Mouse (Mus musculus): ENCODE results near the gene Higd1c. TPM values are rescaled to one million over a fixed set of nuclear protein-coding genes. Genes with fewer than 3 reads are reported as not detected.
A peak's percentile ranks its signal among the peaks of the same experiment; 100 is the strongest.
"Not testable (repeated sequence)": the region's sequence is repeated elsewhere in the genome, so short reads cannot be mapped to it uniquely, and the experiment has no call there.

The Higd1c gene
- total and polyA plus RNA-seq, 2 experiments from 2014 or later: not detected

- peaks cover 16% of the 10 kb centered on the region; the same call in 1 of the 2 replicates for H3K4me1 ChIP-seq (ENCODE audit: control insufficient read depth, insufficient read depth)
- no peak overlapping the region for H3K4me2 ChIP-seq (ENCODE audit: low read depth, low read length)
- H3K9me3 ChIP-seq (replicated peaks; ENCODE audit: control insufficient read depth, low read length): no peaks in the 10 kb centered on the region
- no peak overlapping the region for H3K4me3 ChIP-seq (ENCODE audit: low read depth, low read length)
- 5% methylated on average over 2 of the region's 2 CpGs for WGBS
- ATAC-seq (ENCODE audit: insufficient read depth, low read depth) (no peak), DNase-seq (ENCODE audit: low spot score) (peak; percentile 5)
- H3K27me3 ChIP-seq (ENCODE audit: control insufficient read depth, insufficient read depth, low read length): no peaks in the 10 kb centered on the region
- TF ChIP-seq CTCF (IDR thresholded peaks at IDR 0.05; ENCODE audit: low read depth) (no peak), EP300 (IDR thresholded peaks at IDR 0.05; ENCODE audit: low read depth) (no peak)
- no peaks in the 10 kb centered on the region for H3K36me3 ChIP-seq (replicated peaks; ENCODE audit: control insufficient read depth, insufficient read depth, low read length)
- no peak overlapping the region for H3K27ac ChIP-seq (ENCODE audit: low read depth)
- H3K9ac ChIP-seq (replicated peaks; ENCODE audit: low read depth, low read length): no peak overlapping the region
Observed at GRCm38 (mm10) chr15:100349496-100349895, 14.8 kb upstream of the Higd1c start.

GRCm38 (mm10) chr15:100351501-100352060 is 12.8 kb upstream of the Higd1c start:
- TF ChIP-seq EP300 (IDR thresholded peaks at IDR 0.05; ENCODE audit: low read depth) (no peak), CTCF (IDR thresholded peaks at IDR 0.05; ENCODE audit: low read depth) (no peak)
- H3K4me1 ChIP-seq (ENCODE audit: control insufficient read depth, insufficient read depth): peaks cover 16% of the 10 kb centered on the region; the same call in 1 of the 2 replicates
- no peak overlapping the region for H3K4me3 ChIP-seq (ENCODE audit: low read depth, low read length)
- H3K4me2 ChIP-seq (ENCODE audit: low read depth, low read length): peak overlapping the region; percentile 15; the same call in 1 of the 2 replicates
- H3K27me3 ChIP-seq (ENCODE audit: control insufficient read depth, insufficient read depth, low read length): no peaks in the 10 kb centered on the region
- DNase-seq (ENCODE audit: low spot score) (peak; percentile 32), ATAC-seq (ENCODE audit: insufficient read depth, low read depth) (peak; percentile 62; the same call in 1 of the 2 replicates)
- no peaks in the 10 kb centered on the region for H3K36me3 ChIP-seq (replicated peaks; ENCODE audit: control insufficient read depth, insufficient read depth, low read length)
- no peak overlapping the region for H3K27ac ChIP-seq (ENCODE audit: low read depth)
- WGBS: 34% methylated on average over 6 of the region's 6 CpGs
- H3K9ac ChIP-seq (replicated peaks; ENCODE audit: low read depth, low read length): no peak overlapping the region
- no peaks in the 10 kb centered on the region for H3K9me3 ChIP-seq (replicated peaks; ENCODE audit: control insufficient read depth, low read length)

- Histone ChIP-seq H3K9me3 (replicated peaks; ENCODE audit: control insufficient read depth, low read length) (no peaks in the 10 kb centered on the region), H3K27ac (ENCODE audit: low read depth) (no peak within 1 kb of the TSS), H3K27me3 (ENCODE audit: control insufficient read depth, insufficient read depth, low read length) (no peaks in the 10 kb centered on the region), H3K9ac (replicated peaks; ENCODE audit: low read depth, low read length) (no peak within 1 kb of the TSS), H3K36me3 (replicated peaks; ENCODE audit: control insufficient read depth, insufficient read depth, low read length) (no peaks in the 10 kb centered on the region), H3K4me3 (ENCODE audit: low read depth, low read length) (no peak within 1 kb of the TSS), H3K4me1 (ENCODE audit: control insufficient read depth, insufficient read depth) (peaks cover 16% of the 10 kb centered on the region; the same call in 1 of the 2 replicates), H3K4me2 (ENCODE audit: low read depth, low read length) (no peak within 1 kb of the TSS)
- DNase-seq (ENCODE audit: low spot score) (no peak), ATAC-seq (ENCODE audit: insufficient read depth, low read depth) (no peak)
- 80% methylated on average over 10 of the region's 10 CpGs for WGBS
- TF ChIP-seq CTCF (IDR thresholded peaks at IDR 0.05; ENCODE audit: low read depth): no peak
- no peak for TF ChIP-seq EP300 (IDR thresholded peaks at IDR 0.05; ENCODE audit: low read depth)
Observed at GRCm38 (mm10) chr15:100352711-100353250, 11.6 kb upstream of the Higd1c start, which contains the start of the genes Methig1 and Mettl7a2. TSS of gene Methig1 (plus strand) at chr15:100353149. TSS of gene Mettl7a2 (plus strand) at chr15:100353200.

GRCm38 (mm10) chr15:100353399-100353798 is 10.9 kb upstream of the Higd1c start:
- H3K36me3 ChIP-seq (replicated peaks; ENCODE audit: control insufficient read depth, insufficient read depth, low read length); H3K4me3 ChIP-seq (ENCODE audit: low read depth, low read length); H3K9me3 ChIP-seq (replicated peaks; ENCODE audit: control insufficient read depth, low read length); DNase-seq (ENCODE audit: low spot score); H3K9ac ChIP-seq (replicated peaks; ENCODE audit: low read depth, low read length); H3K27ac ChIP-seq (ENCODE audit: low read depth); H3K4me2 ChIP-seq (ENCODE audit: low read depth, low read length); H3K27me3 ChIP-seq (ENCODE audit: control insufficient read depth, insufficient read depth, low read length); ATAC-seq (ENCODE audit: insufficient read depth, low read depth): not testable (repeated sequence)
- WGBS: 87% methylated on average over 10 of the region's 22 CpGs
- peaks cover 16% of the 10 kb centered on the region; the same call in 1 of the 2 replicates for H3K4me1 ChIP-seq (ENCODE audit: control insufficient read depth, insufficient read depth)

- no peak for TF ChIP-seq EP300 (IDR thresholded peaks at IDR 0.05; ENCODE audit: low read depth)
- TF ChIP-seq CTCF (IDR thresholded peaks at IDR 0.05; ENCODE audit: low read depth): no peak
- 82% methylated on average over 5 of the region's 5 CpGs for WGBS
Observed at GRCm38 (mm10) chr15:100355876-100356275, 8.5 kb upstream of the Higd1c start.

GRCm38 (mm10) chr15:100365967-100366366 is 1.6 kb downstream of the Higd1c start:
- not testable (repeated sequence) for H3K4me1 ChIP-seq (ENCODE audit: control insufficient read depth, insufficient read depth); H3K36me3 ChIP-seq (replicated peaks; ENCODE audit: control insufficient read depth, insufficient read depth, low read length); H3K9me3 ChIP-seq (replicated peaks; ENCODE audit: control insufficient read depth, low read length); H3K4me3 ChIP-seq (ENCODE audit: low read depth, low read length); H3K27ac ChIP-seq (ENCODE audit: low read depth); DNase-seq (ENCODE audit: low spot score); H3K9ac ChIP-seq (replicated peaks; ENCODE audit: low read depth, low read length); ATAC-seq (ENCODE audit: insufficient read depth, low read depth); H3K27me3 ChIP-seq (ENCODE audit: control insufficient read depth, insufficient read depth, low read length); H3K4me2 ChIP-seq (ENCODE audit: low read depth, low read length)
- WGBS: 87% methylated on average over 7 of the region's 9 CpGs

More at GRCm38 (mm10) chr15:100355876-100356275, 8.5 kb upstream of the Higd1c start:
- Histone ChIP-seq H3K36me3 (replicated peaks; ENCODE audit: control insufficient read depth, insufficient read depth, low read length) (no peaks in the 10 kb centered on the region), H3K9me3 (replicated peaks; ENCODE audit: control insufficient read depth, low read length) (no peaks in the 10 kb centered on the region), H3K4me2 (ENCODE audit: low read depth, low read length) (no peak overlapping the region), H3K27ac (ENCODE audit: low read depth) (no peak overlapping the region), H3K9ac (replicated peaks; ENCODE audit: low read depth, low read length) (no peak overlapping the region), H3K4me1 (ENCODE audit: control insufficient read depth, insufficient read depth) (peaks cover 13% of the 10 kb centered on the region; the same call in 1 of the 2 replicates), H3K27me3 (ENCODE audit: control insufficient read depth, insufficient read depth, low read length) (no peaks in the 10 kb centered on the region), H3K4me3 (ENCODE audit: low read depth, low read length) (no peak overlapping the region)
- DNase-seq (ENCODE audit: low spot score) (no peak), ATAC-seq (ENCODE audit: insufficient read depth, low read depth) (no peak)
